In genomic region chr4:58874373-58874772, GRCm38 (mm10) we compare ENCODE assay signal across 25 mouse cellular contexts.
"Had no signal": no experiment of that assay in that cellular context is flagged by ENCODE, and none has a peak within 500 bp of the region (broad histone marks: within the 10 kb centered on the region; RNA-seq: fewer than 3 reads in every experiment).

No protein-coding gene starts in this region.

- H3K27ac ChIP-seq: embryonic facial prominence, embryonic 10.5 days; embryonic facial prominence, embryonic 12.5 days; embryonic facial prominence, embryonic 13.5 days; embryonic facial prominence, embryonic 15.5 days; forebrain, embryonic 10.5 days; forebrain, embryonic 12.5 days; forebrain, embryonic 13.5 days; forebrain, embryonic 15.5 days; heart, adult 2 months; heart, embryonic 10.5 days had no signal

- H3K4me3 ChIP-seq: embryonic facial prominence, embryonic 10.5 days; embryonic facial prominence, embryonic 12.5 days; embryonic facial prominence, embryonic 13.5 days; embryonic facial prominence, embryonic 15.5 days; erythroblast, embryonic 14.5 days; forebrain, embryonic 10.5 days; forebrain, embryonic 12.5 days; forebrain, embryonic 13.5 days; forebrain, embryonic 15.5 days; heart, adult 2 months; heart, embryonic 10.5 days had no signal

- H3K9ac ChIP-seq: embryonic facial prominence, embryonic 12.5 days; embryonic facial prominence, embryonic 13.5 days; embryonic facial prominence, embryonic 15.5 days; forebrain, embryonic 12.5 days; forebrain, embryonic 13.5 days; forebrain, embryonic 15.5 days; forebrain, postnatal 0 days had no signal

- H3K27me3 ChIP-seq: embryonic facial prominence, embryonic 12.5 days; embryonic facial prominence, embryonic 13.5 days; embryonic facial prominence, embryonic 15.5 days; forebrain, embryonic 12.5 days; forebrain, embryonic 13.5 days; forebrain, embryonic 15.5 days had no signal

- DNase-seq: cerebellum, adult 9-10 months; cerebellum, adult 9-11 months; cerebellum, postnatal 10 days; cerebellum, postnatal 14 days; cerebellum, postnatal 25 days; cerebellum, postnatal 36 days; embryo, embryonic 11 days; forebrain, postnatal 0 days; gastrocnemius, postnatal 10 days; gastrocnemius, postnatal 14 days; gastrocnemius, postnatal 25 days; gastrocnemius, postnatal 36 days; heart, adult 11 months; heart, adult 18-20 months; heart, adult 2 months had no signal

- H3K4me1 ChIP-seq: embryonic facial prominence, embryonic 10.5 days; embryonic facial prominence, embryonic 12.5 days; embryonic facial prominence, embryonic 13.5 days; embryonic facial prominence, embryonic 15.5 days; forebrain, embryonic 10.5 days; forebrain, embryonic 12.5 days; forebrain, embryonic 13.5 days; forebrain, embryonic 15.5 days; heart, embryonic 10.5 days had no signal

- H3K9me3 ChIP-seq: embryonic facial prominence, embryonic 10.5 days; embryonic facial prominence, embryonic 12.5 days; embryonic facial prominence, embryonic 13.5 days; embryonic facial prominence, embryonic 15.5 days; forebrain, embryonic 10.5 days; forebrain, embryonic 12.5 days; forebrain, embryonic 13.5 days; forebrain, embryonic 15.5 days; heart, embryonic 10.5 days had no signal
